Mouse (Mus musculus): ENCODE measurements around the gene Mff. TPM values are rescaled to one million over a fixed set of nuclear protein-coding genes. Genes with fewer than 3 reads are reported as not detected.

The Mff gene
- 336 and 349 TPM in 2 replicates for polyA plus RNA-seq (2015; fragmentation: Nextera tagmentation; extraction: Ambion mirVana)

DNA sequence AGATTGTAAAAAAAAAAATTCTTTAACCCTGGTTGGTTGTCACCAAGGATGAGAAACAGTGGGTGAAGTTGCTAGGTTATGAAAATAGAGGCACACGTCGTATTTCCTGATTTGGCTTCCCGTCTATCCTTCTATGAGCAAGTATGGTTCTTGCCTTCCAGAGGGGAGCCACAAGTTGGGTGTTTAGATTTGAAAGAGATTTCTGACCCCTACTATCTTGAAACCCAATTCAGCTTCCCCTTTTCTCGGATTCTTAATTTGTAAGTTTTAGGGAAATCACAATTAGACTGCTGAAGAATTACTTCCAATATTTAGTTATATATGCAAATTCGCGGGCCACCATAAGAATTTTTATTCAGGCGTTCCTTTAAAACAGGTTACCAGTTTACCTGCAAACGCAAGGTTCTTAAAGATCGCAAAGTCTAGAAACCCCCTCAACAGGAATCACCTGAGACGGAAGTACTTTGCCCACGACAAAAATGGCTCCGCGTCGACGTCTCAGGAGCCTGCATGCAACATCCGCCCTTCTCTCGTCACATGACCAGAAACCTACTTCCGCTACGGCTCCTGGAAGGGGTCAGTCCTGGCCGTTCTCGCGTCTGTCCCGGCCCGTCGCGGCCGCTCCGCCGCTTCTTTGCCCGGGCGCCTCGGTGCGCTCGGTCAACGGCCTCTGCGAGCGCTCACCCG is at the start of gene Mff:
TSS of gene Mff (plus strand) at position 552 of the 687 bp plus-strand sequence.
- peak within 1 kb of the TSS; percentile 96 for H3K9ac ChIP-seq
- peaks cover 27% of the 10 kb centered on the region for H3K27me3 ChIP-seq
- 10% methylated on average over 38 of the region's 38 CpGs for WGBS
- no peaks in the 10 kb centered on the region for H3K9me3 ChIP-seq (replicated peaks)
- peak within 1 kb of the TSS; percentile 95 for H3K4me2 ChIP-seq
- peaks cover 12% of the 10 kb centered on the region for H3K36me3 ChIP-seq (ENCODE audit: poor library complexity, severe bottlenecking)
- ATAC-seq, result peak; percentile 99
- H3K4me1 ChIP-seq, result peaks cover 12% of the 10 kb centered on the region
- H3K27ac ChIP-seq, result peak within 1 kb of the TSS; percentile 51; the same call in 1 of the 2 replicates
- H3K4me3 ChIP-seq, result peak within 1 kb of the TSS; percentile 92

DNA sequence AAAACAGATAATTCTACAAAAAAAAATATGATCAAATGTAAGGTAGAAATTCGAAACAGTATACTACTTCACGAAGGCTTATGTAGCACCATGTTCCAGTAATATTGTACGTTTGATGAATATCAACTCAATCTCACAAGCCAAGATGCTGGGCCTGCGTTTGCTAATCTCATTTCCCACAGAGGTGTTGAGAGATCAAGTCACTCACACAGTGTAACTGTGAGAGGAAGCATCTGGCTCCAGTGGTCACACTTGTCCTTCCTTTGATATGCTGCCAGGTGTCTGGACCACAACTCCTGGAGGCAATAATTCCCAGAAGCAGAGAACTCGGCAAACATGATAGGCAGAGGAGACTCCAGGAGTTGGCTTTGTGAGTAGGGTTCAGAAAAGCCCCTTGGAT is 38.4 kb upstream of the Mff start:
- Histone ChIP-seq H3K9ac (no peak overlapping the region), H3K27me3 (no peaks in the 10 kb centered on the region), H3K4me1 (peaks cover 12% of the 10 kb centered on the region), H3K4me3 (no peak overlapping the region), H3K36me3 (ENCODE audit: poor library complexity, severe bottlenecking) (no peaks in the 10 kb centered on the region), H3K4me2 (no peak overlapping the region), H3K9me3 (replicated peaks) (no peaks in the 10 kb centered on the region), H3K27ac (no peak overlapping the region)
- WGBS, result 92% methylated on average over 5 of the region's 5 CpGs
- ATAC-seq, result no peak

DNA sequence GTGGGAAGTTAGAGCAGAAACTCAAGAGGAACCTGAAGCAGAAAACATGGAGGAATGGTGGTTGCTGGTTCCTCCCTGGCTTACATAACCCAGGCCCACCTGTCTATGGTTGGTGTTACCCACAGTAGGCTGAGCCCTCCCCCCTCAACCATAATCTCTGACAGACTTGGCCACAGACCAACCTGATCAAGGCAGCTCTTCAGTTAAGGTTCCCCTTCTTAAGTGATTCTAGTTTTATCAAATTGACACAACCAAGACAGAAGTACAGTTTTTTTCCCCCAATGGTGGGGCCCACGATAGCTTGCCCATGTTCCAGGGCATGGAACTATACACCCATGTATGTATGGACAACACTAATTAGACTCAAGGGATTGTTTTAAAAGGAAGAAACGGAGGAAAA is 37.8 kb upstream of the Mff start:
- H3K9ac ChIP-seq, result no peak overlapping the region
- no peak for ATAC-seq
- H3K4me1 ChIP-seq, result peaks cover 12% of the 10 kb centered on the region
- no peak overlapping the region for H3K4me3 ChIP-seq
- no peak overlapping the region for H3K4me2 ChIP-seq
- no peak overlapping the region for H3K27ac ChIP-seq
- no peaks in the 10 kb centered on the region for H3K36me3 ChIP-seq (ENCODE audit: poor library complexity, severe bottlenecking)
- no peaks in the 10 kb centered on the region for H3K9me3 ChIP-seq (replicated peaks)
- WGBS, result 89% methylated on average over 2 of the region's 2 CpGs
- no peaks in the 10 kb centered on the region for H3K27me3 ChIP-seq

DNA sequence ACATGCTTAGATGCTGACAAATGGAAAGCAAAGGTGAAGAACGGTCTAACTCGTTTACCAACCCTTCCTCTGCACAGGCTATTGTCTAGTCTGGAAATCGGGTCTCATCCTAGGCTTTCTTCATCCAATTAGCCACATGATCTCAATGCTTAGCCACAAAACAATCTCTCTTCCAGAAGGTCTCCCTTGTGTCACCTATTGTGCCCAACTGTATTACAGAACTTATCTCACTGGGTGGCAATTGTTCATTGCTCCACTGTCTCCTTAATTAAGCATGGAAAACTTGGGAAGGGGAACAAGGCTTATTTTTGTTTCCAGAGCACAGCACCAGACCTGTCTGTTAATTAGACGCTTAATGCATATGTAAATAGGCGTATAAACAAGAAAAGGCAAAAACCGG is 36.8 kb upstream of the Mff start:
- no peaks in the 10 kb centered on the region for H3K9me3 ChIP-seq (replicated peaks)
- H3K36me3 ChIP-seq (ENCODE audit: poor library complexity, severe bottlenecking), result no peaks in the 10 kb centered on the region
- no peak overlapping the region for H3K27ac ChIP-seq
- peak; percentile 73 for ATAC-seq
- H3K4me1 ChIP-seq, result peaks cover 12% of the 10 kb centered on the region
- no peak overlapping the region for H3K9ac ChIP-seq
- no peak overlapping the region for H3K4me3 ChIP-seq
- H3K4me2 ChIP-seq, result no peak overlapping the region
- H3K27me3 ChIP-seq, result no peaks in the 10 kb centered on the region
- 28% methylated on average over 6 of the region's 6 CpGs for WGBS

DNA sequence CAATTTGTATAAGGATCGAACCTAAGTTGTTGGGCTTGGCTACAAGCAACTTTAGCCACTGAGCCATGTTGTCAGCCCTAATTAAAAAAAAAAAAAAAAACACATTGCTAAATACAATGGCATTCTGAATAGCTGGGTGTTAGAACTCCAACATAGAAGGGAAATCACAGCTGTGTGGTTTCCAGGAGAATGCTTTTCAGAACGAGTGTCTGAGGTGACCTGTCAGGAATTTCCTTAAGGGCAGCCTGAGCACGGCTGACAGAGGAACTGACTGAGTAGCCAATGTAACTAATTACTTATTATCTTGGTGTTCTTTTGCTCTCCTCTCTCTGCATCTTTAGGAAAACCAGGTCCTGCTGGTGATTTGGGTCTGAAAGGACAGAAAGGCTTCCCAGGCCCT is 28.8 kb upstream of the Mff start:
- no peak overlapping the region for H3K4me2 ChIP-seq
- H3K27ac ChIP-seq, result no peak overlapping the region
- H3K4me1 ChIP-seq, result no peaks in the 10 kb centered on the region
- no peak for ATAC-seq
- no peaks in the 10 kb centered on the region for H3K36me3 ChIP-seq (ENCODE audit: poor library complexity, severe bottlenecking)
- H3K27me3 ChIP-seq, result no peaks in the 10 kb centered on the region
- H3K4me3 ChIP-seq, result no peak overlapping the region
- 30% methylated on average over 3 of the region's 3 CpGs for WGBS
- H3K9me3 ChIP-seq (replicated peaks), result no peaks in the 10 kb centered on the region
- H3K9ac ChIP-seq, result no peak overlapping the region

DNA sequence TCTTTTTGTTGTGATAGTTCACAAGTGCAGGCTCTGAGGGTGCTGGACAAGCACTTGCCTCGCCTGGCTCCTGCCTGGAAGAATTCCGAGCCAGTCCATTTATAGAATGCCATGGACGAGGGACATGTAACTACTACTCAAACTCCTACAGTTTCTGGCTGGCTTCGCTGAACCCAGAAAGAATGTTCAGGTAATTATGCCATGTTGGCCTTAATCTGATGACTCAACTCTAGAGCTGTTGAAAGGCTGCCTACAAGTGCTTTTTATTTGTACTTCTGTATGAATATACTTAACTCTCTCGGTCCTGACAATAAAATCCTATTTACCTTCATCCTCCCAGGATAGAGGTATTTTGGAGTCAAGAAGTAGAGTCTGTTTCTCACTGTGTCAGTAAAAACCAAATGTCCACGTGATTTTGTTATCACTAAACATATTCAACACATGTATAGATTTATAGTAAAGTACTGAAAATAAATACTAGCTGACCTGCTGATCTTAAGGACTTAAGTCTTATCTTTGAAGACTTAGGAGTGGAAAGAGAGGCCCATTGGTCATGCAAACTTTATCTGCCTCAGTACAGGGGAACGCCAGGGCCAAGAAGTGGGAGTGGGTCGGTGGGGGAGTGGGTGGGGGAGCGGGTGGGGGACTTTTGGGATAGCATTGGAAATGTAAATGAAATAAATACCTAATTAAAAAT is 6.7 kb upstream of the Mff start:
- Histone ChIP-seq H3K27me3 (peaks cover 26% of the 10 kb centered on the region), H3K36me3 (ENCODE audit: poor library complexity, severe bottlenecking) (no peaks in the 10 kb centered on the region), H3K4me2 (no peak overlapping the region), H3K9ac (no peak overlapping the region), H3K4me1 (no peaks in the 10 kb centered on the region), H3K9me3 (replicated peaks) (no peaks in the 10 kb centered on the region), H3K27ac (no peak overlapping the region), H3K4me3 (no peak overlapping the region)
- no peak for ATAC-seq
- WGBS, result 83% methylated on average over 9 of the region's 9 CpGs

DNA sequence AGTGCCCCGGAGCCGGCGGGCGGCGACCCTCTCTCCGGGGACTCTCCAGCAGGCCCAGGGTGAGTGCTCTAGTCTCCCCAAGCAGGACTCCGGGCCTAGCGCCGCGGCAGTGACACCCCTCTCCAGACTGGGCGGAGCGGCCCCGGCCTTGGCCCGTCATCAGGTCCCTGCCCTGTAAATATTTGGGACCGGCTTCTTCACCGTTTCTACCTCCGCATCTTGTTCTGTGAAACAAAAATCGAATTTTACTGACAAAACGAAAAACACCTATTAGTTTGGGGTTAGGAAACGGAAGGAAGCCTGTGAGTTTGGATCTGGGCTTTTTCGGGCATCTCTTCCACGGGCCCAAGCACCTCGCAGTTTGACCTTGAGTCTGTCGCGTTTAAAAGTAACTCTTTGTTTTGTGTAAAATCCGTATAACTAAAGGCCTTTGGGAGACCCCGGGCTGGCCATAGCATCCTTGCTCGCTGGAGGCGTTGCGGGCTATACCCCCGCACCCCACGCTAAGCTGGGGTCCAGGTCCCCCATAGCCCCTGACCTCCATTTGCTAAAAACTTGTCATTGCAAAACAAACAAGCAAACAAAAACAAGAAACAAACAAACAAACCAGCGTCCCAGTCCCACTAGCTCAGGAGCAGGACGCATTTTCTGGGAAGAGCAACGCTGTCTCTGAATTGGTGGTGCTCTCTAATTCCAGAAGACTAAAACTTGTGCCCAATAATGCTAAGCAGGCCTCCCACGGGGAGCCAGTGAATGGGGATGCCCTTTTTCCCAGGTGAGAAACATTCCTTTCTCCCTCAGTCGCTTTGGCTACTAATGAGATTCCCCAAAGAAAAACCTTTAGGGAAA is 560 bp downstream of the Mff start:
- Histone ChIP-seq H3K4me1 (peaks cover 12% of the 10 kb centered on the region), H3K27ac (peak overlapping the region; percentile 51; the same call in 1 of the 2 replicates), H3K27me3 (peaks cover 22% of the 10 kb centered on the region), H3K4me3 (peak overlapping the region; percentile 92), H3K9ac (peak overlapping the region; percentile 96), H3K36me3 (ENCODE audit: poor library complexity, severe bottlenecking) (peaks cover 19% of the 10 kb centered on the region), H3K9me3 (replicated peaks) (no peaks in the 10 kb centered on the region), H3K4me2 (peak overlapping the region; percentile 95)
- ATAC-seq, result peak; percentile 96
- under 1% methylated on average over 37 of the region's 37 CpGs for WGBS

DNA sequence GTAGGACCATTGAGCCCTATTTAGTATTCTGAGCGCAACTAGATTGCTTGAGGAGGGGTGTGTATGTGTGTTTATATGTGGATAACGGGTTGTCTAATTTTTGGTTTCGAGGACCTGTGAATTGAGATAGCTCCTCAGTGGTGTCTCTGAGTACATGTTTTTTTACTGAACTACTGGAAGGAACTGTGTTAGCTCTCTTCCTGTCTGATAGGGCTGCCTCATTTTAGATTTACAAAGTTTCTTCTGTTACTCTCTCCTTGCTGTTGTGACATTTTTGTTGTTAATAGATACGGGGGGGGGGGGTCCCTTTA is 1.1 kb downstream of the Mff start:
- WGBS, result 35% methylated on average over 4 of the region's 4 CpGs
- no peak for ATAC-seq
- H3K9me3 ChIP-seq (replicated peaks), result no peaks in the 10 kb centered on the region

DNA sequence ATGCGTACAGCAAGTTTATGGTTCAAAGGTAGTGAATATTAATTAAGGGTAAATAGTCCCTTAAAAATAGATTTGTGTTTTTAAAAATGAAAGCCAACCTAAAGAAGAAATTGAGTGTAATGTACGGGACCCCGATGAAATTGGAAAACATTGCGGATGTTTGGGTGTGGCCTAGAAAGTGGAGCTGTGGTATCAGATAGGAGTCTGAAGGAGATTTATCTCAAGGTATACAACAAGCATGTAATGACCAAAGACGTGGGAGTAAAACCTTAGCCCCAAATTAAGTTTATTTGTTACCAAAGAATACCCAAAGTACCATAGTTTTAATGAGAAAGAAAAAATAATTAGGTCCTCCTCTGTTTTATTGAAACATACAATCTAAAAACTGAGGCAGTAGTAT is 1.8 kb downstream of the Mff start:
- H3K36me3 ChIP-seq (ENCODE audit: poor library complexity, severe bottlenecking), result peaks cover 30% of the 10 kb centered on the region
- no peak overlapping the region for H3K4me3 ChIP-seq
- no peak for ATAC-seq
- H3K27ac ChIP-seq, result no peak overlapping the region
- H3K9me3 ChIP-seq (replicated peaks), result no peaks in the 10 kb centered on the region
- peaks cover 12% of the 10 kb centered on the region for H3K4me1 ChIP-seq
- no peak overlapping the region for H3K4me2 ChIP-seq
- H3K27me3 ChIP-seq, result peaks cover 13% of the 10 kb centered on the region
- H3K9ac ChIP-seq, result no peak overlapping the region
- WGBS, result 95% methylated on average over 5 of the region's 5 CpGs

More for the DNA sequence above, 1.1 kb downstream of the Mff start:
- Histone ChIP-seq H3K36me3 (ENCODE audit: poor library complexity, severe bottlenecking) (peaks cover 24% of the 10 kb centered on the region), H3K4me1 (peaks cover 12% of the 10 kb centered on the region), H3K27ac (no peak overlapping the region), H3K9ac (peak overlapping the region; percentile 96), H3K4me2 (peak overlapping the region; percentile 95), H3K4me3 (peak overlapping the region; percentile 92), H3K27me3 (peaks cover 20% of the 10 kb centered on the region)

DNA sequence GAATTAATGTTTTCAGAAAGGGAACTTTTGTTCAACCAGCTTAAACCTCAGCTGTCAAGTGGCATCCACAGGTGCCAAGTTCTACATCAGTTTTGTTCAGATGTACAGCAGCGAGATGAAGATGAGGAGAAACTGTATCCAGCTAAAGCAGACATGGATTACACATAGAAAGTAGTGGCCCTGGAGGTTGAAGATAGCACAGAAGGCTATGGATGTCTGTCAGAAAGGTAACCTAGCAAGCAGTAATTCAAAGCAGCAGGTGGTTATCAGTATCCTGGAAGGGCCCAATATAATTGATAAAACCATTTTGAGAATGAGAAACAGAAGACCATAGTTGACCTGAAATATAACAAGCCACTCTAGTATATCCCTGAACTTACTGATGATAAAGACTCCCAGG is 8.7 kb downstream of the Mff start:
- Histone ChIP-seq H3K27ac (no peak overlapping the region), H3K9me3 (replicated peaks) (no peaks in the 10 kb centered on the region), H3K4me2 (no peak overlapping the region), H3K9ac (no peak overlapping the region), H3K27me3 (no peaks in the 10 kb centered on the region), H3K4me3 (no peak overlapping the region), H3K4me1 (no peaks in the 10 kb centered on the region), H3K36me3 (ENCODE audit: poor library complexity, severe bottlenecking) (peaks cover 85% of the 10 kb centered on the region)
- ATAC-seq, result no peak
- 95% methylated on average over 1 of the region's 1 CpGs for WGBS

DNA sequence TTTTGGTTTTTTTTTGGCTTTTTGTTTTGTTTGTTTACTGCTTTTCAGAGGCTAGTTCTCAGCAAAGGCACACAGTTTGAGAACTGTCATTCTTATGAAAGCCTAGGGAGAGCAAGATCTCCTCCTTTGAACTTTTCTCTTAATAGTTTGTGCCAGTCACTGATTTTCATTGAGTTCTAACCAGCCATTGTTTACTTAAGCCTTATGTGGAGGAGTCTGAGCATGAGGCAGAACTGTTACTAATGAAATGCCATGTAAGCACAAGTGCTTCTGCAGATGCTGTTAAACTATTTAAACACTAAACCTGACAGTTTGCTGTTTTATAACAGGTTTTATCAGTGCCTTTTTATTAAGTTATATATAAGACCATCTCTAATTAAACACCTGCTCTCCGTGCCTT is 13.4 kb downstream of the Mff start:
- Histone ChIP-seq H3K27ac (no peak overlapping the region), H3K36me3 (ENCODE audit: poor library complexity, severe bottlenecking) (peaks cover 64% of the 10 kb centered on the region), H3K27me3 (no peaks in the 10 kb centered on the region), H3K9ac (no peak overlapping the region), H3K9me3 (replicated peaks) (no peaks in the 10 kb centered on the region), H3K4me3 (no peak overlapping the region), H3K4me1 (no peaks in the 10 kb centered on the region), H3K4me2 (no peak overlapping the region)
- WGBS, result 92% methylated on average over 1 of the region's 1 CpGs
- ATAC-seq, result no peak

DNA sequence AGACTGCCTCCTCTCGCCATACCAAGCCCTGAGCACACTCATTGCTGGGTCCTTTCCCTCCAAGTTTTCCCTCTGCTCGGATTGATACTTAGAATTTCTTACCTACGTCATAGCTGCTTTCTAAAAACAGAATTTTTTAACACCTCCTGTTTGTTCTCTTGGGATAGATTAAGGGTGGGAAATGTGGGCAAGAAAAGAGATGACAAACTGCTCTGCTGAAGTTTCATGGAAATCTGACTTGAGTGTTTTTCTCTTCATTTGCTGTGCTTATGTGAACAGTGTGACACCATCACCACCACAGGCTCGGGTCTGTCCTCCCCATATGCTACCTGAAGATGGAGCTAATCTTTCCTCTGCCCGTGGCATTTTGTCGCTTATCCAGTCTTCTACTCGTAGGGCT is 16.8 kb downstream of the Mff start:
- no peak overlapping the region for H3K4me2 ChIP-seq
- no peaks in the 10 kb centered on the region for H3K4me1 ChIP-seq
- no peak overlapping the region for H3K9ac ChIP-seq
- H3K9me3 ChIP-seq (replicated peaks), result no peaks in the 10 kb centered on the region
- no peak for ATAC-seq
- peaks cover 39% of the 10 kb centered on the region for H3K36me3 ChIP-seq (ENCODE audit: poor library complexity, severe bottlenecking)
- no peaks in the 10 kb centered on the region for H3K27me3 ChIP-seq
- 86% methylated on average over 7 of the region's 7 CpGs for WGBS
- H3K27ac ChIP-seq, result no peak overlapping the region
- no peak overlapping the region for H3K4me3 ChIP-seq

Measured in forebrain, embryonic 13.5 days (tissue).